16 mouse cellular contexts compared by ENCODE assay signal in genomic region chr8:124143003-124143402, GRCm38 (mm10).
DNase-seq lines count a peak whose midpoint lies in the region; ATAC-seq and TF ChIP-seq lines count a peak whose summit lies in the region.
"Had no signal": no experiment of that assay in that cellular context is flagged by ENCODE, and none has a peak within 500 bp of the region (broad histone marks: within the 10 kb centered on the region; RNA-seq: fewer than 3 reads in every experiment).

No protein-coding gene starts in this region.

- 39% methylated on average over 5 of the region's 5 CpGs for WGBS in hindbrain, embryonic 16.5 days
- WGBS in hindbrain, embryonic 12.5 days, result 36% methylated on average over 5 of the region's 5 CpGs
- 33% methylated on average over 5 of the region's 5 CpGs for WGBS in midbrain, embryonic 11.5 days
- WGBS in midbrain, embryonic 15.5 days, result 39% methylated on average over 5 of the region's 5 CpGs
- 86% methylated on average over 5 of the region's 5 CpGs for WGBS in thymus, adult 2 months

- H3K9ac ChIP-seq in hindbrain, embryonic 16.5 days (ENCODE audit: low read depth, low read length), result peak overlapping the region; percentile 31; the same call in 1 of the 2 replicates
- H3K9ac ChIP-seq in hindbrain, embryonic 12.5 days, result no peak overlapping the region
- H3K9ac ChIP-seq in midbrain, embryonic 11.5 days (ENCODE audit: low read length), result no peak overlapping the region
- no peak overlapping the region for H3K9ac ChIP-seq in midbrain, embryonic 15.5 days
- H3K9ac ChIP-seq: heart, embryonic 15.5 days had no signal

- no peak for TF ChIP-seq CTCF in thymus, adult 2 months (IDR thresholded peaks at IDR 0.05; ENCODE audit: borderline replicate concordance, control insufficient read depth, extremely low read depth, insufficient read depth, low read length, poor library complexity)

- no peaks in the 10 kb centered on the region for H3K36me3 ChIP-seq in hindbrain, embryonic 16.5 days (ENCODE audit: control insufficient read depth, insufficient read depth, low read length)
- H3K36me3 ChIP-seq in hindbrain, embryonic 12.5 days, result no peaks in the 10 kb centered on the region
- H3K36me3 ChIP-seq in midbrain, embryonic 11.5 days (ENCODE audit: control insufficient read depth, insufficient read depth, low read length), result no peaks in the 10 kb centered on the region
- no peaks in the 10 kb centered on the region for H3K36me3 ChIP-seq in midbrain, embryonic 15.5 days (replicated peaks)
- H3K36me3 ChIP-seq in thymus, adult 2 months (ENCODE audit: control insufficient read depth, insufficient read depth, low read length), result no peaks in the 10 kb centered on the region
- H3K36me3 ChIP-seq: embryonic facial prominence, embryonic 10.5 days; heart, embryonic 15.5 days had no signal

- no peaks in the 10 kb centered on the region for H3K9me3 ChIP-seq in hindbrain, embryonic 16.5 days (ENCODE audit: control insufficient read depth, low read length)
- no peaks in the 10 kb centered on the region for H3K9me3 ChIP-seq in hindbrain, embryonic 12.5 days (replicated peaks)
- no peaks in the 10 kb centered on the region for H3K9me3 ChIP-seq in midbrain, embryonic 11.5 days (ENCODE audit: control insufficient read depth, low read length)
- no peaks in the 10 kb centered on the region for H3K9me3 ChIP-seq in midbrain, embryonic 15.5 days
- H3K9me3 ChIP-seq: embryonic facial prominence, embryonic 10.5 days; heart, embryonic 15.5 days had no signal

- H3K4me2 ChIP-seq in hindbrain, embryonic 16.5 days (ENCODE audit: low read length), result no peak overlapping the region
- H3K4me2 ChIP-seq in hindbrain, embryonic 12.5 days (replicated peaks), result no peak overlapping the region
- H3K4me2 ChIP-seq in midbrain, embryonic 11.5 days, result no peak overlapping the region
- no peak overlapping the region for H3K4me2 ChIP-seq in midbrain, embryonic 15.5 days
- H3K4me2 ChIP-seq: heart, embryonic 11.5 days; heart, embryonic 15.5 days had no signal

- no peaks in the 10 kb centered on the region for H3K27me3 ChIP-seq in hindbrain, embryonic 16.5 days (replicated peaks; ENCODE audit: control insufficient read depth, insufficient read depth, low read length)
- H3K27me3 ChIP-seq in hindbrain, embryonic 12.5 days, result no peaks in the 10 kb centered on the region
- no peaks in the 10 kb centered on the region for H3K27me3 ChIP-seq in midbrain, embryonic 11.5 days (ENCODE audit: control insufficient read depth, insufficient read depth, low read length)
- H3K27me3 ChIP-seq in midbrain, embryonic 15.5 days (replicated peaks), result no peaks in the 10 kb centered on the region
- H3K27me3 ChIP-seq in thymus, adult 2 months (ENCODE audit: control insufficient read depth, insufficient read depth, low read length), result no peaks in the 10 kb centered on the region
- H3K27me3 ChIP-seq: heart, embryonic 15.5 days had no signal

- peak; percentile 61 for DNase-seq in midbrain, embryonic 11.5 days (ENCODE audit: low spot score, missing footprints)
- peak; percentile 3 for DNase-seq in thymus, postnatal 4 days
- no peak for DNase-seq in thymus, adult 2 months
- DNase-seq: adrenal gland, adult 2 months; adrenal gland, postnatal 25 days; cerebellum, adult 2 months; cerebellum, postnatal 10 days; gastrocnemius, postnatal 14 days; heart, adult 2 months had no signal

- no peak overlapping the region for H3K4me3 ChIP-seq in hindbrain, embryonic 16.5 days (ENCODE audit: low read length)
- H3K4me3 ChIP-seq in hindbrain, embryonic 12.5 days, result no peak overlapping the region
- H3K4me3 ChIP-seq in midbrain, embryonic 11.5 days (ENCODE audit: low read depth, low read length), result no peak overlapping the region
- H3K4me3 ChIP-seq in midbrain, embryonic 15.5 days, result no peak overlapping the region
- no peak overlapping the region for H3K4me3 ChIP-seq in thymus, adult 2 months (ENCODE audit: control insufficient read depth, insufficient read depth, low read length)
- H3K4me3 ChIP-seq: embryonic facial prominence, embryonic 10.5 days; heart, adult 2 months; heart, embryonic 15.5 days had no signal

- no peak for TF ChIP-seq POLR2A in thymus, adult 2 months (IDR thresholded peaks at IDR 0.05; ENCODE audit: control insufficient read depth, extremely low read depth, insufficient read depth, low read length, poor library complexity)

- H3K27ac ChIP-seq in hindbrain, embryonic 16.5 days (ENCODE audit: low read depth, low read length), result no peak overlapping the region
- H3K27ac ChIP-seq in hindbrain, embryonic 12.5 days, result no peak overlapping the region
- no peak overlapping the region for H3K27ac ChIP-seq in midbrain, embryonic 11.5 days (ENCODE audit: low read depth, low read length)
- H3K27ac ChIP-seq in midbrain, embryonic 15.5 days, result no peak overlapping the region
- H3K27ac ChIP-seq in thymus, adult 2 months (ENCODE audit: control insufficient read depth, insufficient read depth, low read length), result no peak overlapping the region
- H3K27ac ChIP-seq: embryonic facial prominence, embryonic 10.5 days; heart, adult 2 months; heart, embryonic 15.5 days had no signal

- ATAC-seq in hindbrain, embryonic 16.5 days, result no peak
- no peak for ATAC-seq in hindbrain, embryonic 12.5 days (ENCODE audit: low FRiP score)
- ATAC-seq in midbrain, embryonic 11.5 days (ENCODE audit: low FRiP score), result no peak
- ATAC-seq in midbrain, embryonic 15.5 days (replicated peaks), result no peak
- ATAC-seq: forebrain, embryonic 14.5 days had no signal

- H3K4me1 ChIP-seq in hindbrain, embryonic 16.5 days (ENCODE audit: control insufficient read depth, insufficient read depth, low read depth, low read length), result peaks cover 38% of the 10 kb centered on the region
- H3K4me1 ChIP-seq in hindbrain, embryonic 12.5 days, result peaks cover 31% of the 10 kb centered on the region
- peaks cover 11% of the 10 kb centered on the region for H3K4me1 ChIP-seq in midbrain, embryonic 11.5 days (ENCODE audit: control insufficient read depth, insufficient read depth, low read length)
- H3K4me1 ChIP-seq in midbrain, embryonic 15.5 days, result peaks cover 31% of the 10 kb centered on the region
- H3K4me1 ChIP-seq in thymus, adult 2 months (replicated peaks; ENCODE audit: control insufficient read depth, insufficient read depth, low read length), result no peaks in the 10 kb centered on the region
